Mouse (Mus musculus) B cell, adult 2 months (primary cell): Measurements from ENCODE around the gene Lrrc45.

Experiments used
- DNase-seq, 2 experiments: peaks; one replicate each; pipeline ENCODE4 v3.0.0; 2022

The Lrrc45 gene

GRCm38 (mm10) chr11:120704486-120705325, 9.0 kb upstream of the Lrrc45 start:
- DNase-seq = no peak

- no peak for DNase-seq
These were observed 7.6 kb upstream of the Lrrc45 start for GRCm38 (mm10) chr11:120706120-120706519.

- DNase-seq = no peak
These were observed 6.5 kb upstream of the Lrrc45 start for GRCm38 (mm10) chr11:120707225-120707624.

DNA sequence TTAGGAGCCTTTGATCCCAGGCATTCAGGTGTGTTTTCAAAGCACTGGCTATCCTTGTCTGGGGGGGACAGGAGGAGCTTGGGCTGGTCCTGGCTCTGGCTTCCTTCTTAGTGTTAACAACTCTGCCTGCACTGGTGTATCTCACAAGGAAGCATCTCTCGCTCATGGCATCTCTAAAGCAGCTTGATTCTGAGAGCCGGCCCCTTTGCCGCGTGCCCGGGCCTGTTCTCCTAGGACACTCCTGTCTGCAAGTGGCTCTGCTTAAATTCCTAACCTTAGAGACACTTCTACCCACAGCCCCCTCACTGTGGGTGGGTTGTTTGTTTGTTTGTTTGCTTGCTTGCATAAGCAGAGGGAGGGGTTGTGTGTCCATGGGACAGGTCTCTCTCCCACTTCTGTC, 5.8 kb upstream of the Lrrc45 start:
- DNase-seq = no peak

DNA sequence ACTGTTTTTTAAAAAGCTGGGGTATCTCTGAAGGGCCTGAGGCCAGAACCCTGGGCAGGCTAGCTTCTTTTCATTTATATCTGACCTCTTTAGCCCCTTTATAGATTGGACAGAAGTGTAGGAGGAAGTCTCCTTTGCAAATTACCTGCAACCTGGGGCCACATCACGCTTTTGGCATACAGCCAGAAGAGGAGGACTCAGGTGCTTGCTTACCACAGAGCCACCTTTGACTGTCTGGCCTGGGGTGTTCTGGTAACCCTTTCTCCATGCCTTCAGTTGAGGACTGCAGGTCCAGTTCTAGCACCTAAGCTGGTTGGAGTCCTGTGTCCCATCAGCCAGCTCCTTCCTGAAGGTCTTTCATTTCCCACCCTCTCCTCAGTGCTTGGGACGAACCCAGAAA, 4.2 kb upstream of the Lrrc45 start:
- no peak for DNase-seq

DNA sequence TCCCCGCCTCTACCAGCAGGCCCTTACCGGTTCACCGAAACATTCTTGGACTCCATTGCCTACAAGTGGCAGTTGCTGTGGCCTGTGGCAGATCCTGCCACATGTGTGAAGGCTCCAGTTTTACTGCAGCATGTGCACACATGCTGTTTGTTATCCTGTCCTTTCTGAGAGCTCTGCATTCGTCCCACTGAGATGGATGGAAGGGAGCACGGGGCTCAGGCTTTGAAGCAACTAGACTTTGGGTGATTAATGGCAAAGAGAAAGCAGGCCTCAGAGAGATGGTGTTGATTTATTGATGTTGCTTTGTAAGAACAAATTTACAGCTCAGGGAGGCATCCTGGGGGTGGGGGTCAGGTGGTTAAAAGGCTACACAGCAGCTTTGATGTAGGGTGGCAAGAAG, 3.1 kb upstream of the Lrrc45 start:
- no peak for DNase-seq

- DNase-seq = no peak
These were observed 1.6 kb upstream of the Lrrc45 start for GRCm38 (mm10) chr11:120711980-120712604.

GRCm38 (mm10) chr11:120712771-120713568, 755 bp upstream of the Lrrc45 start:
- peak; percentile 68 to 71 for DNase-seq

DNA sequence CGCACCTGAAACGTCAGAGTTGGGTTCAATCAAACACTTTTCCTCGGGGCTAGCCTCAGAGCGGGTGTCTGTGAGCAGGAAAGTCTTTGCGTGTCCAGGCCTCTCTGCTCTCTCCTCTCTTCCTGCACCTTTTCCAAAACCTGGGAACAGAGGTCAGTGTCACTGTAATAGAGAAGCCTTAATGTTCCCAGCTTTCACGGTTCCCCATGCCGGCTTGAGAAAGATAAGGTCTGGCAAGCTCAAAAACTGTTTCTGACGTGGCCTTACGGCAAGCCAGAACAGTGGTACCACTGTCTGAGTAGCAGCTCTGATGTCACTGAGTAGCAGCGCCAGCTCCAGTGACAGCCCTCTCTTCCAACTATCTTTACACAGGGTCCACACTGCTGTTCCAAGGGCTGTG, 821 bp downstream of the Lrrc45 start:
- no peak for DNase-seq

GRCm38 (mm10) chr11:120715131-120715530, 1.4 kb downstream of the Lrrc45 start:
- DNase-seq = no peak

GRCm38 (mm10) chr11:120719242-120719641, 5.5 kb downstream of the Lrrc45 start:
- no peak for DNase-seq

DNA sequence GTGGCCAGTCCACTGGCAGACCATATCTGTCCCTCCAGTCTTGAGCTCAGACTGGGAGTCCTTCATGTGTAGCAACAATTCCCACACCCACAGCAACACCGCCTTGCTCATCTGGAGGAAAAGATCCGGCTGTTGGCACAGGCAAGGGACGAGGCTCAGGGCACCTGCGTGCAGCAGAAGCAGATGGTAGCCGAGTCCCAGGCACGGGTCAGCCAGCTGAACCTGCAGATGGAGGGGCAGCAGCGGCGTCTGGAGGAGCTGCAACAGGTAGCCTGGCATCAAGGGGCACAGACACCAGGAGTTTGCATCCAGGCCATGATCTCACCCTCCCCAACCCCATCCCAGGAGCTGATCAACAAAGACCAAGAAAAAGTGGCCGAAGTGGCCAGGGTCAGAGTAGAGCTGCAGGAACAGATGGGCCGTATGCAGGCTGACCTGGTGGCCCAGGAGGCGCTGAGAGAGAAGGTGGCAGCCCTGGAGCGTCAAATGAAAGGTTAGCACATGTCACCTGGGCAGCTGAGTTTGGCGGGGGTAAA, 6.2 kb downstream of the Lrrc45 start:
- DNase-seq = no peak

DNA sequence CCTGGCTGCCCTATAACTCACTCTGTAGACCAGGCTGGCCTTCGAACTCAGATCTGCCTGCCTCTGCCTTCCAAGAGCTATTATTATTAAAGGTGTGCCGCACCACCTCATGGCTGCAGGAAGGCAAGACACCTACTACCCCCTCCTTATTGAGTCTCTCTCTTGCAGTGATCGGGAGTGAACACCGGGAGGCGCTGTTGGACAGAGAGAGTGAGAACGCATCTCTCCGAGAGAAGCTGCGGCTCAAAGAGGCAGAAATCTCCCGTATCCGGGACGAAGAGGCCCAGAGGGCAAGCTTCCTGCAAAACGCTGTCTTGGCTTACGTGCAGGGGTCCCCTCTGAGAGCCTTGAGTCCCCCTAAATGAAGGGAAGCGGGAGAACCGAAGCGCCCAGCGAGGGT, 6.7 kb downstream of the Lrrc45 start:
- DNase-seq = peak; percentile 95 to 96

DNA sequence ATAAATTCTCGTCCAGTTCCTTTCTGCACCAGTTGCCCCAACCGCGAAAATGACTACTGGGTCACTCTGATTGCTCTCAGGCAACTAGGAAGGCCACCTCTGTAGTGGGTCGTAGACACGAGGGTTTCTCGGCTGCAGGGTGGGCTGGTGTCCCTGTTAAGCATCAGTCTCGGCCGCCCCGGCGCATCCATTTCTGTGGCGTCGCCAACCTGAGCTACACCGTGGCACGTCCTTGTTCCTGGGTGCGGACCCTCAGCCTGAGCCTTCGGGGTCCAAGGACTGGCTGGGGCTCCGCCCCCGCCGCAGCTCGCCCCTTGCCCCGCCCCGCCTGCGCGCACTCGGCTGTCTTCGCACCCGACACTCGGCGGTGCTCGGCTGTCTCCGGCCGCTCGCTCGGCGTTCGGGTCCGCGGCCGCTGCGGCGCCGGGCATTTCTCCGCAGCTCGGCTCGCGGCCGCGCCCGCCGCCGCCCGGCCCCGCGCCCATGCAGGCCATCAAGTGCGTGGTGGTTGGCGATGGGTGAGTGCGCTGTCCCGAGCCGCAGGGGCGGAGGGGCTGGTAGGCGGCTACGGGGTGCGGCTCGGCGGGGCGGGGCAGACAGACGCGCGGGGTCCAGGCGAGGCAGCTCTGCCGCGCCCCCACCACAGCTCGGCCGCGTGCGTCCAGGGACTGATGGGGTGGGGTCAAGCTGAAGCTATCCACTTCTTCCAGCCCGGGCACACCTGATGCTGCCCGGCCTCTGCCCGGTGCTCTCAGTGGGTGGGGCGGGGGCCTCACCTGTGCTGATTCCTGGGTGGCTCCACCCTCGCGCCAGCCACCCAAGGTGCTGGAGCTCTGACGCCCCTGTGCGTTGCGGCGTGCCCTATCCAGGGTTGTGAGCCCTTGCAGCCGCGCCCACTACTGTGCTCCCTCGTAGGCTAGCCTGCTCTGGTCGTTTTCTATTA, 7.7 kb downstream of the Lrrc45 start, which contains the start of gene Rac3:
Gene Rac3 (plus strand): TSS at position 347 of the 943 bp plus-strand sequence.
- peak; percentile 58 to 59 for DNase-seq

GRCm38 (mm10) chr11:120722067-120722630, 8.4 kb downstream of the Lrrc45 start:
- DNase-seq = no peak

DNA sequence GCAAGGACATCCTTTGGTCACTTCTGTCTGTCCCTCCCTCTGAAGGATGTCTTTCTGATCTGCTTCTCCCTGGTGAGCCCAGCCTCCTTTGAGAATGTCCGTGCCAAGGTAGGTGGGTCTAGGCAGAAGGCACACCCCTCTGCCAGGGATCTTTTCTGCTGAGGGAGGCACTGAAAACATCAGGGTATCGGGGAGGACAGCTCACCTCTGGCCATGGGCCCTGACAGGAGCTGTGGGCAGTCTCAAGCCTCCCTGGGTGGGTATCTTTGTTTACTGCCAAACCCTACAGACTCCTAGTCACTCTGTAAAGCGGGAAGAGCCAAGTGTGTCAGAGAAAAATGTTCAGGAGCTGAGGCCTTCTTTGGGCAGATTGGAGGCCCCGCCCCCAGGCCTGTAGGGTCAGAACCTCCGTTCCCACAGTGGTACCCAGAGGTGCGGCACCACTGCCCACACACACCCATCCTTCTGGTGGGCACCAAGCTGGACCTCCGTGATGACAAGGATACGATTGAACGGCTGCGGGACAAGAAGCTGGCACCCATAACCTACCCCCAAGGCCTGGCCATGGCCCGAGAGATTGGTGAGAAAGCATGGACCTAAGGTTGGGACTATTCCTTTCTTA, 9.1 kb downstream of the Lrrc45 start:
- DNase-seq = no peak

DNA sequence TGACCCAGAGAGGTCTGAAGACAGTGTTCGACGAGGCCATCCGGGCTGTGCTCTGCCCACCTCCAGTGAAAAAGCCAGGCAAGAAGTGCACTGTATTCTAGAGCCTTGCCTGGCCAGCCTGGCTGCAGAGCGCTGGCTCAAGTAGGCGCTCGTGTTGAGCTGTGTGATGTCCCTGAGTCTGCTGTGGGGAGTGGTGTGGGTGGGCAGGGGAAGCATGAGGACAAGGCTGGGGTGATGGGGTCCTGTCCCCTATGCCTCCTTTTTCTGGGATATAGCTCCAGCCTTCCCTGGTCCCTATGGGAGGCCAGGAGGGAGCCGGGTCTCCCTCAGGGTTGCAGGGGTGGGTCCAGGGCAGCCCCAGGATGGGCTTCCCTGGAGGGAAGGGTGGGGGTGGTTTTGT, 9.8 kb downstream of the Lrrc45 start:
- no peak for DNase-seq

- no peak for DNase-seq
These were observed 12.8 kb downstream of the Lrrc45 start for GRCm38 (mm10) chr11:120726243-120727168.

GRCm38 (mm10) chr11:120727169-120727527, 13.4 kb downstream of the Lrrc45 start, which contains the start of gene Dcxr:
TSS of gene Dcxr (minus strand) at chr11:120727281.
- DNase-seq = peak; percentile 74 to 75

- no peak for DNase-seq
These were observed 13.8 kb downstream of the Lrrc45 start for GRCm38 (mm10) chr11:120727564-120727963.
